Mouse (Mus musculus) left cerebral cortex, postnatal 36 days (tissue): Measurements from ENCODE around the gene Cdkl3. TPM values are rescaled to one million over a fixed set of nuclear protein-coding genes. Genes with fewer than 3 reads are reported as not detected.

Experiments
- DNase-seq, 2 experiments: peaks; one replicate each; pipeline ENCODE4 v3.0.0; 2021 to 2022; ENCODE audit warnings: low spot score in 2 of 2, mixed read lengths in 1 of 2
- intact Hi-C: fragments of 180-260 bp; cut with DNase I; formaldehyde crosslinking; loops from one replicate; pipeline ENCODE4 v1.15.1; 2025
- total RNA-seq, 2 experiments: library from RNA; stranded (reverse); gene quantifications; 2 replicates each; pipeline ENCODE4 v1.2.3; 2021

Gene Cdkl3
- 10 to 100 TPM; 15.9 to 17.0 TPM for total RNA-seq

DNA sequence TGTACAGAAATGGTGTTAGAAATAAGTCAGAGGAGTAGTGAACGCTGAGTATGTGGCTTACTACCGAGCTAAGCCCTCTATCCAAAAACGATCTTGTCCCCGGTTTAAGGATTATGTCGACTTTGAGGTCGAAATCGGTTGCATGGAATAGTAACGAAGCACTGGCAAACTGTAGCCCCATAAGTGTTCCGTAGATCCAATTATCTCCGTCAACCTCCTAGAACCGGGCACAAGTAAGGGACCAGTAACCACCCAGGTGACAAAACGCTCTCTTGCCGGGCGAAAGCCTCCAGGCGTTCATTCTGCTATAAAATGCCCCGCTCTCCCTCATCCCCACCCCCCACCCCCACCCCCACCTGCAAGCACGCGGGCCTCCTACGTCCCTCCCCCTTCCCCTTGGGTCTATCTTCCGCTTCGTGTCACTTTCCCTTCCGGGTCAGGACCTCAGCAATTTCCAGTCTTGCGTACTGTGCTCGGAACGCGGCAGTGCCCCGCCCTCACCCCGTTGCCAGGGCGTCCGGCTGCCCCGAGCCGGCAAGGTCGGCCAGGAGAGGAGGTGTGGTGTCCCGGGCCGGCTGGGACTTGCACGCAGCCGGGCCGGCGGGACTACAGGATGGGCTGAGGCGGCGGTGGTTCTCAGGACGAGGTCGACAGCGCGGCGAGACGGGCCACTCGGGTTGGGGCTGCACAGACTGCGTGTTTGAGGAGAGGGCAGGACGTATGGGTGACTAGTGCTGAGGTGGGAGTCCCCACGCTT lies at the start of gene Cdkl3:
Gene Cdkl3 (plus strand): TSS at position 450 of the 757 bp plus-strand sequence.
- intact Hi-C loops: loop anchor here (5.0 to 10.0 kb wide), 2 partner anchors 93 to 341 kb away; partner anchors contain the start of gene Ppp2ca
- DNase-seq: peak; percentile 88

GRCm38 (mm10) chr11:51956112-51956511 lies 47.9 kb upstream of the Cdkl3 start:
- intact Hi-C loops: no loop called here
- DNase-seq: no peak

DNA sequence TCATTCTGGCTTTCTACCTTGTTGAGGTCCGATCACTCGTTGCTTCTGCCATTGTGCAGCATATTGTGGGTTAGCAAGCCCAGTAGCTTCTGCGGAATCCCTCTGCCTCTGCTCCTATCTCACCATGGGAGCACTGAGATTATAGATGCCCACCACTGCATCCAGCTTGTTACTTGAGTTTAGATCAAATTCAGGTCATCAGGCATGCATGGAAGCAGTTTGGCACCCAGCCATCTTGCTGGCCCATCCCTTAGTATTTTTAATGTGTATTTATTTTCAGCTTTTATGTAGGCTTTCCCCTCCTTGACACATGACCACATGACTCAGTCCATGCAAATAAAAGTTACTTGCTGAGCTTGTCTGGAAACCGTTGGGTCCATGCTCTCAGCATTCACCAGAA lies 46.3 kb upstream of the Cdkl3 start:
- DNase-seq: no peak
- intact Hi-C loops: no loop called here

GRCm38 (mm10) chr11:51959511-51959910 lies 44.5 kb upstream of the Cdkl3 start:
- no peak for DNase-seq

GRCm38 (mm10) chr11:51960061-51960460 lies 44.0 kb upstream of the Cdkl3 start:
- DNase-seq: no peak
- intact Hi-C loops: loop anchor here (10.0 kb wide), 1 partner anchor 265 kb away; no protein-coding TSS in a partner anchor

More at GRCm38 (mm10) chr11:51959511-51959910, 44.5 kb upstream of the Cdkl3 start:
- intact Hi-C loops: no loop called here

GRCm38 (mm10) chr11:51960967-51961471 lies 43.0 kb upstream of the Cdkl3 start:
- intact Hi-C loops: loop anchor here (10.0 kb wide), 1 partner anchor 264 kb away; no protein-coding TSS in a partner anchor
- DNase-seq: peak in 1 of 2 experiments; percentile 12

DNA sequence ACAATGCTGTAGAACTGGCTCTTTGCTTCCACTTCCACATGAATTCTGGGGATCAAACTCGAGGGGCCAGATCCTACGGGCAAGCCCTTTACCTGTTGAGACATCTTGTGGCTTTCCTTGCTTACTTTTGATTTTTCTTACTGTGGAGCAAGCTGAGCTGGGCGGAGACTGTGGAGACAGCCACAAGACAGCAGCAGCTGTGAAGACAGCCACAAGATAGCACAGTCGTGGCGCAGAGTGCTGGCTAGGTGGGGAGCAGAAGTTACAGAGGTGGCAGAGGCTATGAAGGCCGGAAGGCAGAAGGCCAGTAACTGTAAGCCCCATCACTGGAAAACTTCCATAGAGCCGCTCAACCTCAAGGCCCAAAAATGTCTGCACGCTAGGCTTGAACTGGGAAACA lies 42.3 kb upstream of the Cdkl3 start:
- DNase-seq: no peak
- intact Hi-C loops: loop anchor here (10.0 kb wide), 1 partner anchor 263 kb away; no protein-coding TSS in a partner anchor

DNA sequence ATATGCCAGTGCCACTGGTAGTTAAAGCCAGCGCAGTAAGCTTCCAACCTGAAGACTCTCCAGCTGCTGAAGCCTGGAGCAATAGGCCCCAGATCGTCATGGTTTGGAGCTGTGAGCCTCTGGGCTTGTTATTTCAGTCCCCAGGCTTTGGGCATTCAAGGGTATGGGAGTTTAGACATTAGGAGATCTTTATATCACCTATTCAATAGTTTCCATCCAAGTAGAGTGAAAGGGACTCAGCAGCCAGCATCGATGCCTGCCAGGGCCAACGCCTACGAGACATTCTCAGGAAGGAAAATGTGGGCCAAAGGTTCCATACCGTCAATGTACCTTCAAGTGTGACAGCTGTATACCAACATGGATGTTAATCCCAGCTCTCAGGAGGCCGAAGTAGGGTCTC lies 41.7 kb upstream of the Cdkl3 start:
- intact Hi-C loops: loop anchor here (10.0 kb wide), 1 partner anchor 263 kb away; no protein-coding TSS in a partner anchor
- no peak for DNase-seq

GRCm38 (mm10) chr11:51966651-51967050 lies 37.4 kb upstream of the Cdkl3 start:
- no peak for DNase-seq
- intact Hi-C loops: loop anchor here (1.0 to 10.0 kb wide), 4 partner anchors 50 to 258 kb away; partner anchors contain the start of gene Jade2

GRCm38 (mm10) chr11:51967443-51968401 lies 36.3 kb upstream of the Cdkl3 start, which contains the start of gene Cdkn2aipnl:
Gene Cdkn2aipnl (plus strand): TSS chr11:51967661.
- intact Hi-C loops: loop anchor here (1.0 to 10.0 kb wide), 4 partner anchors 51 to 257 kb away; partner anchors contain the start of gene Jade2
- peak; percentile 96 to 97 for DNase-seq

- intact Hi-C loops: loop anchor here (10.0 kb wide), 1 partner anchor 256 kb away; no protein-coding TSS in a partner anchor
- DNase-seq: no peak
Measured at GRCm38 (mm10) chr11:51968896-51969295, 35.1 kb upstream of the Cdkl3 start.

DNA sequence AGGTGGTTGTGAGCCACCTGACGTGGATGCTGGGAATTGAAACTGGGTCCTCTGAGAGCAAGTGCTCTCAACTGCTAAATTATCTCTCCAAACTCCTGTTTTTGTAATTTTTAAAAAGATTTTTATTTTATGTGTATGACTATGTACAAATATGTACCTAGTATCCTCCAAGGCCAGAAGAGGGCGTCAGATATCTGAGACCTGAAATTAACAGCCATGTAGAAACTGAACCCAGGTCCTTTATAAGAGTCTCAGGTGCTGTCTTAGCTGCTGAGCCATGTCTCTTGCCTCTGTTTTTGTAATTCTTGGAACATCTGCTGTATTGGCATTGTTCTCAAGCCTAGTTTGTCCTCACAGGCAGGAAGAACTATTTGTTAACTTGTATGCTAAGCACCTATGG lies 34.5 kb upstream of the Cdkl3 start:
- intact Hi-C loops: loop anchor here (10.0 kb wide), 1 partner anchor 255 kb away; no protein-coding TSS in a partner anchor
- DNase-seq: no peak

GRCm38 (mm10) chr11:51971644-51972043 lies 32.4 kb upstream of the Cdkl3 start:
- DNase-seq: no peak
- intact Hi-C loops: no loop called here

- intact Hi-C loops: loop anchor here (2.0 to 10.0 kb wide), 3 partner anchors 98 to 345 kb away; partner anchors contain the start of genes Jade2 and Ppp2ca
- peak; percentile 9 to 30 for DNase-seq
Measured at GRCm38 (mm10) chr11:51999611-52000289, 4.3 kb upstream of the Cdkl3 start.

DNA sequence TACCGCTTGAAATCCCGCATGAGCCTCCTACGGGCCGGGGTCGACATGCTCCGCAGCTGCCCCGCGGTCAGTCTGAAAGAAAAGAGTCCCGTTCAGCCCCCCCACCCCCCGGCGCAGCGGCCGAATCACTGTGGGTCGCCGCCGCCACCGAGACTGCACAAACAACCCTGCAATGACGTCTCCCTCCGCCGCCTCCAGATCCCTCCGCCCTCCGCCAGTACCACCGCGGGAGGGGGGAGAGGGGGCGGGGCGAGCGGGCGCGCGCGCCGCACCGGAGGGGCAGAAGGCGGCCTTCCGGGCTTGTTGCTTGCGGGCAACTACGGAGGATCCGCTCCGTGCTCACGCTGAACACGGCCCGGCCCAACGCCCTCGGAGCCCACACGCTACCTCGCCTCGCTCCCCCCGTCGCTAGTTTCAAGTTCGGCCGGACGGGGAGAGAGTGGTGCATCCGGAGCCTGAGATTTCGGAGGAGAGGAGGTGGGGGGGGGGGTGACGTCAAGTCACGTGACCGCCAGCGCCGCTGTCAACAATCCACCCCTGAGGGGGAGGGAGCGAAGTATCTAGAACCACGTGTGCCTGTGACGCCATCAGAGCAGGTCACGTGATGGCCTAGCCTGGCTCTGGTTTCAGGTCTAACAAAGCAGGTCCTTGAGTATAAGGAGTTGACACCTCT lies 3.6 kb upstream of the Cdkl3 start, which contains the start of gene Ube2b:
Gene Ube2b (minus strand): TSS at position 473 of the 673 bp plus-strand sequence.
- DNase-seq: peak; percentile 91 to 93
- intact Hi-C loops: loop anchor here (2.0 to 10.0 kb wide), 3 partner anchors 97 to 344 kb away; partner anchors contain the start of genes Jade2 and Ppp2ca

GRCm38 (mm10) chr11:52001341-52001740 lies 2.7 kb upstream of the Cdkl3 start:
- intact Hi-C loops: loop anchor here (2.0 to 10.0 kb wide), 3 partner anchors 96 to 343 kb away; partner anchors contain the start of genes Jade2 and Ppp2ca
- no peak for DNase-seq

GRCm38 (mm10) chr11:52001861-52002260 lies 2.2 kb upstream of the Cdkl3 start:
- no peak for DNase-seq
- intact Hi-C loops: loop anchor here (2.0 to 10.0 kb wide), 3 partner anchors 95 to 343 kb away; partner anchors contain the start of genes Jade2 and Ppp2ca
